Mouse (Mus musculus): ENCODE results near the gene Ube2d3. TPM values are rescaled to one million over a fixed set of nuclear protein-coding genes. Genes with fewer than 3 reads are reported as not detected.
A peak's percentile ranks its signal among the peaks of the same experiment; 100 is the strongest.

Gene Ube2d3
- 450 and 462 TPM in 2 replicates for polyA plus RNA-seq (2015; fragmentation: Nextera tagmentation; extraction: Ambion mirVana)

GRCm38 (mm10) chr3:135437758-135438495, at the start of gene Ube2d3:
TSS of gene Ube2d3 (plus strand) at chr3:135438149.
- no peaks in the 10 kb centered on the region for H3K9me3 ChIP-seq (replicated peaks)
- peak within 1 kb of the TSS; percentile 100 for H3K27ac ChIP-seq (replicated peaks)
- H3K9ac ChIP-seq = peak within 1 kb of the TSS; percentile 92
- peak within 1 kb of the TSS; percentile 72 for H3K4me2 ChIP-seq (replicated peaks)
- ATAC-seq (ENCODE audit: insufficient number of reproducible peaks, low FRiP score, low TSS enrichment, low read depth) = peak; percentile 96
- H3K4me3 ChIP-seq (replicated peaks) = peak within 1 kb of the TSS; percentile 85
- H3K27me3 ChIP-seq = no peaks in the 10 kb centered on the region
- peaks cover 3% of the 10 kb centered on the region for H3K4me1 ChIP-seq
- H3K36me3 ChIP-seq = no peaks in the 10 kb centered on the region
- under 1% methylated on average over 56 of the region's 56 CpGs for WGBS

- 71% methylated on average over 6 of the region's 6 CpGs for WGBS
- ATAC-seq (ENCODE audit: insufficient number of reproducible peaks, low FRiP score, low TSS enrichment, low read depth) = no peak
Measured at GRCm38 (mm10) chr3:135393186-135393585, 44.8 kb upstream of the Ube2d3 start.

DNA sequence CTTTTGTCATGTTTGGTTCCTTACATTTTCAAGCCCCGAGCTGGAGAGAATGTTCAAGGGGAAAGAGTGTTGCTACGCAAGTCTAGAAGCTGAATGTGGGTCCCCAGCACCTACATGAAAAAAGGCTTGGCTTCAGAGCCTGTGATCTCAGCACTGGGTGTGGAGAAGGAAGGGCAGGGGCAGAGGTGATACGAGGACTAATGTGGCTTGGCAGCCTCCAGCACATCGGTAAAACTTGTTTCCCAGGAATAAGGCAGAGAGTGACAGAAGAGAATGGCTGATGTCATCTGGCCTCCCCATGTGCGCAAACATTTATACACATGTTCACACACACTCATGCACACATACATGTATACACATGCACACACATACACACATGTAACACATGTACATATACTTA, 42.9 kb upstream of the Ube2d3 start:
- H3K4me1 ChIP-seq = no peaks in the 10 kb centered on the region
- H3K9ac ChIP-seq = no peak overlapping the region
- H3K4me3 ChIP-seq (replicated peaks) = no peak overlapping the region
- no peak overlapping the region for H3K27ac ChIP-seq (replicated peaks)
- no peaks in the 10 kb centered on the region for H3K9me3 ChIP-seq (replicated peaks)
- H3K4me2 ChIP-seq (replicated peaks) = no peak overlapping the region
- WGBS = 63% methylated on average over 5 of the region's 5 CpGs
- H3K36me3 ChIP-seq = no peaks in the 10 kb centered on the region
- no peak for ATAC-seq (ENCODE audit: insufficient number of reproducible peaks, low FRiP score, low TSS enrichment, low read depth)
- no peaks in the 10 kb centered on the region for H3K27me3 ChIP-seq

More at GRCm38 (mm10) chr3:135393186-135393585, 44.8 kb upstream of the Ube2d3 start:
- H3K4me1 ChIP-seq = no peaks in the 10 kb centered on the region
- no peaks in the 10 kb centered on the region for H3K9me3 ChIP-seq (replicated peaks)
- H3K9ac ChIP-seq = no peak overlapping the region
- no peak overlapping the region for H3K4me2 ChIP-seq (replicated peaks)
- H3K4me3 ChIP-seq (replicated peaks) = no peak overlapping the region
- H3K27ac ChIP-seq (replicated peaks) = no peak overlapping the region
- no peaks in the 10 kb centered on the region for H3K27me3 ChIP-seq
- no peaks in the 10 kb centered on the region for H3K36me3 ChIP-seq

- Histone ChIP-seq H3K36me3 (no peaks in the 10 kb centered on the region), H3K4me2 (replicated peaks) (no peak overlapping the region), H3K9ac (no peak overlapping the region), H3K27me3 (no peaks in the 10 kb centered on the region), H3K4me1 (no peaks in the 10 kb centered on the region), H3K9me3 (replicated peaks) (no peaks in the 10 kb centered on the region), H3K4me3 (replicated peaks) (no peak overlapping the region), H3K27ac (replicated peaks) (no peak overlapping the region)
- ATAC-seq (ENCODE audit: insufficient number of reproducible peaks, low FRiP score, low TSS enrichment, low read depth) = no peak
- WGBS = 51% methylated on average over 6 of the region's 6 CpGs
Measured at GRCm38 (mm10) chr3:135396081-135396480, 41.9 kb upstream of the Ube2d3 start.

DNA sequence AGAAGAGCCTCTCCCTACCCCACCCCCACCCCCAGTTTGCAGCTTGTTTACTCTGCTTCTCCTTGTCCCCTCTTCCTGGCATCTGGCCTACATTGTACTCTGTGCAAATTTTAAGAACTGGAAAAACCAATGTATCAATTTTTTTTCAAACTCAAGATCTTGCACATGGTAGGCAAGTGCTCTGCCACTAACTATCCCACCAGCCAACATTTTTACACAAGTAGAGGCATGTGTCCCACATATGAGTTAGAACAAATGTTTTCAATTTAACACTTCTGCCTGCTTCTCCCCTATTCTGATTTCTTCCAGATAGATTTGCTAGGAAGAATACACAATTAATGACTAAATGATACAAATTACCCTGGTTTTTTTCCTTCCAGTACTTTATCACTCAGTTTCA, 40.8 kb upstream of the Ube2d3 start:
- no peak overlapping the region for H3K4me3 ChIP-seq (replicated peaks)
- ATAC-seq (ENCODE audit: insufficient number of reproducible peaks, low FRiP score, low TSS enrichment, low read depth) = peak; percentile 54; the same call in 1 of the 2 replicates

GRCm38 (mm10) chr3:135402201-135402658, 35.7 kb upstream of the Ube2d3 start:
- ATAC-seq (ENCODE audit: insufficient number of reproducible peaks, low FRiP score, low TSS enrichment, low read depth) = 0 out of 2 replicates have a peak, but pooled peaks have one; percentile 25
- Histone ChIP-seq H3K4me1 (0 out of 2 replicates have a peak, but pooled peaks cover 5% of the 10 kb centered on the region), H3K4me2 (replicated peaks) (peak overlapping the region; percentile 13; the same call in 1 of the 2 replicates), H3K36me3 (0 out of 2 replicates have a peak, but pooled peaks cover 6% of the 10 kb centered on the region), H3K27me3 (no peaks in the 10 kb centered on the region), H3K4me3 (replicated peaks) (no peak overlapping the region), H3K27ac (replicated peaks) (no peak overlapping the region), H3K9ac (no peak overlapping the region), H3K9me3 (replicated peaks) (no peaks in the 10 kb centered on the region)
- 10% methylated on average over 10 of the region's 10 CpGs for WGBS

More for the DNA sequence above, 40.8 kb upstream of the Ube2d3 start:
- Histone ChIP-seq H3K9me3 (replicated peaks) (no peaks in the 10 kb centered on the region), H3K4me1 (no peaks in the 10 kb centered on the region), H3K27me3 (no peaks in the 10 kb centered on the region), H3K4me2 (replicated peaks) (no peak overlapping the region), H3K27ac (replicated peaks) (no peak overlapping the region), H3K9ac (no peak overlapping the region), H3K36me3 (no peaks in the 10 kb centered on the region)

- ATAC-seq (ENCODE audit: insufficient number of reproducible peaks, low FRiP score, low TSS enrichment, low read depth) = no peak
- WGBS = 72% methylated on average over 9 of the region's 9 CpGs
- no peak overlapping the region for H3K9ac ChIP-seq
- H3K9me3 ChIP-seq (replicated peaks) = no peaks in the 10 kb centered on the region
- no peak overlapping the region for H3K27ac ChIP-seq (replicated peaks)
- no peak overlapping the region for H3K4me2 ChIP-seq (replicated peaks)
- H3K27me3 ChIP-seq = no peaks in the 10 kb centered on the region
- no peak overlapping the region for H3K4me3 ChIP-seq (replicated peaks)
- 0 out of 2 replicates have a peak, but pooled peaks cover 6% of the 10 kb centered on the region for H3K36me3 ChIP-seq
- H3K4me1 ChIP-seq = 0 out of 2 replicates have a peak, but pooled peaks cover 5% of the 10 kb centered on the region
Measured at GRCm38 (mm10) chr3:135403211-135403610, 34.7 kb upstream of the Ube2d3 start.

DNA sequence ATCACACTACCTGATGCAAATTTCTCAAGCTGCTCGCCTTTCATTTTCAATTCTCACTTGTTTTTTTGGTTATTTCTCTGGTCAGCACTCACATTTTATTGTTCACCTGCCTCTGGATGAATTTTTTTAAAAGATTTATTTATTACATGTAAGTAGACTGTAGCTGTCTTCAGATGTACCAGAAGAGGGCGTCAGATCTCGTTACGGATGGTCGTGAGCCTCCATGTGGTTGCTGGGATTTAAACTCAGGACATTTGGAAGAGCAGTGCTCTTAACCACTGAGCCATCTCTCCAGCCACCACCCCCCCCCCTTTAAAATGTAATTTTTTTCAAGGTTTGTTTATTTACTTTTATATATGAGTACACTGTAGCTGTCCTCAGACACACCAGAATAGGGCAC, 34.1 kb upstream of the Ube2d3 start:
- ATAC-seq (ENCODE audit: insufficient number of reproducible peaks, low FRiP score, low TSS enrichment, low read depth) = no peak
- WGBS = 80% methylated on average over 5 of the region's 5 CpGs
- no peak overlapping the region for H3K9ac ChIP-seq

DNA sequence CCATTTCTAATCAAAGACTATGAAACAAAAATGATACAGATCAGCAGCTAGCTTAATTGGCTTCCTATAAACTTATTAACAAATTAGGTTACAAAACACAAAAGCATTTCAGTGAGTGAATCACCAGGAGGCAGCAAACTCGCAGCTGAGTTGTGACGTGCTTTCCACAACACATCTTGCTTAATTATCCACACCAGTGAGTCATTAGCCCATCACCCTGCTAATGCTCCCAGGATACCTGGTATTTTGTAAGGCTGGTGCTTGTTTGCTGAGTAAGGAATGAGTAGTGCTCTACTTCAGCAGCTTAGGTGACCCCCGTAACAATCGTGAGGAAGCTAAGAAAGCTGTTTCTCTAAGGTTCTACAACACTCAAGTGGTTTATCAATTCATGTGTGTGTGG, 33.4 kb upstream of the Ube2d3 start:
- Histone ChIP-seq H3K4me3 (replicated peaks) (no peak overlapping the region), H3K4me1 (0 out of 2 replicates have a peak, but pooled peaks cover 5% of the 10 kb centered on the region), H3K9ac (no peak overlapping the region), H3K36me3 (peaks cover 11% of the 10 kb centered on the region), H3K27me3 (no peaks in the 10 kb centered on the region), H3K4me2 (replicated peaks) (no peak overlapping the region), H3K27ac (replicated peaks) (no peak overlapping the region), H3K9me3 (replicated peaks) (no peaks in the 10 kb centered on the region)
- ATAC-seq (ENCODE audit: insufficient number of reproducible peaks, low FRiP score, low TSS enrichment, low read depth) = no peak
- 61% methylated on average over 4 of the region's 4 CpGs for WGBS

More for the DNA sequence above, 34.1 kb upstream of the Ube2d3 start:
- 0 out of 2 replicates have a peak, but pooled peaks cover 6% of the 10 kb centered on the region for H3K36me3 ChIP-seq
- no peaks in the 10 kb centered on the region for H3K9me3 ChIP-seq (replicated peaks)
- no peaks in the 10 kb centered on the region for H3K27me3 ChIP-seq
- 0 out of 2 replicates have a peak, but pooled peaks cover 5% of the 10 kb centered on the region for H3K4me1 ChIP-seq
- no peak overlapping the region for H3K27ac ChIP-seq (replicated peaks)
- H3K4me2 ChIP-seq (replicated peaks) = no peak overlapping the region
- H3K4me3 ChIP-seq (replicated peaks) = no peak overlapping the region

- Histone ChIP-seq H3K4me2 (replicated peaks) (no peak overlapping the region), H3K9ac (no peak overlapping the region), H3K27ac (replicated peaks) (no peak overlapping the region), H3K4me3 (replicated peaks) (no peak overlapping the region), H3K9me3 (replicated peaks) (no peaks in the 10 kb centered on the region), H3K36me3 (peaks cover 12% of the 10 kb centered on the region), H3K4me1 (0 out of 2 replicates have a peak, but pooled peaks cover 5% of the 10 kb centered on the region), H3K27me3 (no peaks in the 10 kb centered on the region)
- 79% methylated on average over 8 of the region's 9 CpGs for WGBS
- ATAC-seq (ENCODE audit: insufficient number of reproducible peaks, low FRiP score, low TSS enrichment, low read depth) = no peak
Measured at GRCm38 (mm10) chr3:135407351-135407750, 30.6 kb upstream of the Ube2d3 start.

DNA sequence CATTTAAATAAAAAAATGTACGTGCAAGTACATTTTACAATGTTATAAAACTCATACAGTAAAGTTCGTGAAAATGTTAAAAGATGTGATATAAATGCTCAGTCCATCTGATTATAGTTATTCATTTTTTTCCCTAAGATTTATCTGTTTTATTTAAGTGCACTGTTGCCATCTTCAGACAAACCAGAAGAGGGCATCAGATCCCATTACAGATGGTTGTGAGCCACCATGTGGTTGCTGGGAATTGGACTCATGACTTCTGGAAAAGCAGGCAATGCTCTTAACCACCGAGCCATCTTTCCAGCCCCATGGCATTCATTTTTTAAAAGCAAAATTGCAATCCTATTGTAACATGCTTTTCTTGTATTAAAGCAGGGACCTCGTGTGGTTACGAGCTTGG, 28.7 kb upstream of the Ube2d3 start:
- 97% methylated on average over 5 of the region's 5 CpGs for WGBS
- H3K4me1 ChIP-seq = peaks cover 6% of the 10 kb centered on the region; the same call in 1 of the 2 replicates
- no peak overlapping the region for H3K4me3 ChIP-seq (replicated peaks)
- no peak overlapping the region for H3K9ac ChIP-seq
- no peaks in the 10 kb centered on the region for H3K27me3 ChIP-seq
- no peak for ATAC-seq (ENCODE audit: insufficient number of reproducible peaks, low FRiP score, low TSS enrichment, low read depth)
- H3K27ac ChIP-seq (replicated peaks) = no peak overlapping the region
- peaks cover 12% of the 10 kb centered on the region for H3K36me3 ChIP-seq
- H3K9me3 ChIP-seq (replicated peaks) = no peaks in the 10 kb centered on the region
- no peak overlapping the region for H3K4me2 ChIP-seq (replicated peaks)

All from embryonic facial prominence, embryonic 15.5 days (tissue).